Mouse (Mus musculus) CH12.LX (cell line): ENCODE data around the gene Prss54. TPM values are rescaled to one million over a fixed set of nuclear protein-coding genes. Genes with fewer than 3 reads are reported as not detected.

Source experiments
- DNase-seq: peaks from one replicate; pipeline ENCODE4 v3.0.0-alpha.2; 2013; ENCODE audit errors: extremely low read depth
- H3K27ac ChIP-seq: 2 replicates; pipeline ENCODE4 v1.5.1; 2012; ENCODE audit warnings: low read depth, mild to moderate bottlenecking, control low read depth, moderate library complexity; ENCODE audit not compliant: insufficient read depth
- H3K27me3 ChIP-seq: replicated peaks from 2 replicates; pipeline ENCODE3; 2012; ENCODE audit warnings: inconsistent platforms
- H3K36me3 ChIP-seq, 2 experiments: replicated peaks in 1 of 2; 2 replicates each; pipeline versions ENCODE3 to v1.6.1; 2012; ENCODE audit warnings: inconsistent platforms in 1 of 2, low read length in 1 of 2, mild to moderate bottlenecking in 1 of 2, mixed read lengths in 1 of 2, moderate library complexity in 1 of 2; ENCODE audit not compliant: control insufficient read depth in 1 of 2, insufficient read depth in 1 of 2
- H3K4me1 ChIP-seq, 2 experiments: 2 replicates each; pipeline ENCODE4 v1.6.1; 2012; ENCODE audit warnings: inconsistent platforms in 1 of 2, moderate library complexity in 1 of 2; ENCODE audit not compliant: insufficient read depth in 2 of 2, control insufficient read depth in 1 of 2
- H3K4me2 ChIP-seq: 2 replicates; pipeline ENCODE4 v1.6.1; 2012; ENCODE audit warnings: low read depth, mild to moderate bottlenecking, control low read depth; ENCODE audit not compliant: poor library complexity, insufficient read depth, severe bottlenecking
- H3K4me3 ChIP-seq, 3 experiments: fragments of 150-350 bp in 1 of 3; sonication (generic) in 1 of 3; replicated peaks in 1 of 3; 2 replicates each; pipeline versions ENCODE3 to v1.5.1; 2011 to 2012; ENCODE audit warnings: low read depth in 2 of 3, low read length in 2 of 3, mild to moderate bottlenecking in 2 of 3, moderate library complexity in 2 of 3, control low read depth in 1 of 3, improper control_type of control experiment in 1 of 3, inconsistent platforms in 1 of 3, mixed read lengths in 1 of 3; ENCODE audit not compliant: poor library complexity in 1 of 3
- H3K79me2 ChIP-seq: replicated peaks from 2 replicates; pipeline ENCODE4 v1.6.1; 2012; ENCODE audit warnings: mild to moderate bottlenecking, moderate library complexity; ENCODE audit not compliant: control insufficient read depth, poor library complexity, insufficient read depth, severe bottlenecking; ENCODE audit errors: extremely low read depth
- H3K9ac ChIP-seq: 2 replicates; pipeline ENCODE4 v1.6.1; 2012; ENCODE audit warnings: low read depth, mild to moderate bottlenecking, control low read depth, moderate library complexity; ENCODE audit not compliant: insufficient read depth
- H3K9me3 ChIP-seq: replicated peaks from 2 replicates; pipeline ENCODE3; 2012; ENCODE audit warnings: low read length, inconsistent platforms, mixed read lengths
- BHLHE40 ChIP-seq: IDR thresholded peaks from 2 replicates; pipeline ENCODE4 v1.6.1; 2011; ENCODE audit warnings: mild to moderate bottlenecking, low read depth, low read length, improper control_type of control experiment
- CHD1 ChIP-seq: IDR thresholded peaks from 2 replicates; pipeline ENCODE4 v1.6.1; 2012; ENCODE audit warnings: low read depth, low read length, improper control_type of control experiment, inconsistent platforms
- E2F4 ChIP-seq: IDR thresholded peaks from 2 replicates; pipeline ENCODE4 v1.6.1; 2011; ENCODE audit warnings: low read depth, low read length, improper control_type of control experiment; ENCODE audit not compliant: insufficient replicate concordance
- EP300 ChIP-seq: IDR thresholded peaks from 2 replicates; pipeline ENCODE4 v1.6.1; 2011; ENCODE audit warnings: low read length, improper control_type of control experiment
- IRF4 ChIP-seq: IDR thresholded peaks from 2 replicates; pipeline ENCODE4 v1.6.1; 2014; ENCODE audit warnings: low read depth, mild to moderate bottlenecking, inconsistent platforms, low read length, improper control_type of control experiment
- JUND ChIP-seq: conservative IDR thresholded peaks from 2 replicates; pipeline ENCODE4 v1.6.1; 2011; ENCODE audit warnings: low read depth, low read length, improper control_type of control experiment
- KAT2A ChIP-seq: IDR thresholded peaks from 2 replicates; pipeline ENCODE4 v1.6.1; 2012; ENCODE audit warnings: low read length, improper control_type of control experiment, inconsistent platforms; ENCODE audit not compliant: insufficient replicate concordance
- MAX ChIP-seq: IDR thresholded peaks from 2 replicates; pipeline ENCODE4 v1.6.1; 2011; ENCODE audit warnings: low read length, improper control_type of control experiment
- MAZ ChIP-seq: IDR thresholded peaks from 2 replicates; pipeline ENCODE4 v1.6.1; 2012; ENCODE audit warnings: low read depth, mild to moderate bottlenecking, inconsistent platforms, low read length, improper control_type of control experiment, moderate library complexity
- MYC ChIP-seq: IDR thresholded peaks from 2 replicates; pipeline ENCODE4 v1.6.1; 2011; ENCODE audit warnings: low read depth, mild to moderate bottlenecking, improper control_type of control experiment, low read length
- NELFE ChIP-seq: IDR thresholded peaks from 2 replicates; pipeline ENCODE4 v1.6.1; 2011; ENCODE audit warnings: low read depth, low read length, improper control_type of control experiment
- NRF1 ChIP-seq: IDR thresholded peaks from 2 replicates; pipeline ENCODE4 v1.6.1; 2014; ENCODE audit warnings: low read depth, mild to moderate bottlenecking, inconsistent platforms, low read length, improper control_type of control experiment, moderate library complexity
- PAX5 ChIP-seq: IDR thresholded peaks from 2 replicates; pipeline ENCODE4 v1.6.1; 2012; ENCODE audit warnings: low read length, inconsistent platforms, mixed read lengths
- RAD21 ChIP-seq: IDR thresholded peaks from 2 replicates; pipeline ENCODE4 v1.6.1; 2011; ENCODE audit warnings: low read depth, mild to moderate bottlenecking, low read length, improper control_type of control experiment, moderate library complexity
- SMC3 ChIP-seq: IDR thresholded peaks from 2 replicates; pipeline ENCODE4 v1.6.1; 2011; ENCODE audit warnings: low read depth, low read length, improper control_type of control experiment
- TCF12 ChIP-seq: IDR thresholded peaks from 2 replicates; pipeline ENCODE4 v1.6.1; 2014; ENCODE audit warnings: low read depth, mild to moderate bottlenecking, inconsistent platforms, low read length, improper control_type of control experiment
- UBTF ChIP-seq: IDR thresholded peaks from 2 replicates; pipeline ENCODE4 v1.6.1; 2012; ENCODE audit warnings: low read depth, mild to moderate bottlenecking, inconsistent platforms, low read length, improper control_type of control experiment, moderate library complexity
- USF1 ChIP-seq: IDR thresholded peaks from 2 replicates; pipeline ENCODE4 v1.6.1; 2014; ENCODE audit warnings: low read depth, mild to moderate bottlenecking, inconsistent platforms, low read length, improper control_type of control experiment
- USF2 ChIP-seq: conservative IDR thresholded peaks from 2 replicates; pipeline ENCODE4 v1.6.1; 2011; ENCODE audit warnings: low read depth, low read length, improper control_type of control experiment
- ZMIZ1 ChIP-seq: IDR thresholded peaks from 2 replicates; pipeline ENCODE4 v1.6.1; 2012; ENCODE audit warnings: low read depth, mild to moderate bottlenecking, inconsistent platforms, low read length, improper control_type of control experiment
- ZNF384 ChIP-seq: IDR thresholded peaks from 2 replicates; pipeline ENCODE4 v1.6.1; 2012; ENCODE audit warnings: low read depth, low read length, improper control_type of control experiment, inconsistent platforms
- dilution Hi-C: fragments of 300-500 bp; cut with MboI; formaldehyde crosslinking; loops from 2 replicates; pipeline ENCODE4 v1.14.3; 2020; ENCODE audit warnings: low sequenced_read_pairs; ENCODE audit not compliant: extremely low pct_unique_long_range_greater_than_20kb, extremely low pct_ligation_motif_present
- in situ Hi-C: fragments of 300-500 bp; cut with MboI; formaldehyde crosslinking; loops from 3 replicates; pipeline ENCODE4 v1.14.3; 2019; ENCODE audit warnings: low sequenced_read_pairs, low pct_ligation_motif_present, low pct_unique_long_range_greater_than_20kb, mixed read lengths
- polyA plus RNA-seq: library from polyadenylated mRNA; unstranded; fragments of >175 nt; gene quantifications from 2 replicates; pipeline ENCODE4 v1.2.1, GENCODE M21; 2012; ENCODE audit warnings: low read depth; ENCODE audit not compliant: insufficient read length
- total RNA-seq, 2 experiments: library from RNA; depleted of rRNA; stranded (reverse); fragments of 300-350 nt in 1 of 2; fragments of >200 nt in 1 of 2; gene quantifications; 2 replicates each; pipeline ENCODE4 v1.2.3; 2012 to 2014

The Prss54 gene
- total and polyA plus RNA-seq, 3 experiments, result not detected

DNA sequence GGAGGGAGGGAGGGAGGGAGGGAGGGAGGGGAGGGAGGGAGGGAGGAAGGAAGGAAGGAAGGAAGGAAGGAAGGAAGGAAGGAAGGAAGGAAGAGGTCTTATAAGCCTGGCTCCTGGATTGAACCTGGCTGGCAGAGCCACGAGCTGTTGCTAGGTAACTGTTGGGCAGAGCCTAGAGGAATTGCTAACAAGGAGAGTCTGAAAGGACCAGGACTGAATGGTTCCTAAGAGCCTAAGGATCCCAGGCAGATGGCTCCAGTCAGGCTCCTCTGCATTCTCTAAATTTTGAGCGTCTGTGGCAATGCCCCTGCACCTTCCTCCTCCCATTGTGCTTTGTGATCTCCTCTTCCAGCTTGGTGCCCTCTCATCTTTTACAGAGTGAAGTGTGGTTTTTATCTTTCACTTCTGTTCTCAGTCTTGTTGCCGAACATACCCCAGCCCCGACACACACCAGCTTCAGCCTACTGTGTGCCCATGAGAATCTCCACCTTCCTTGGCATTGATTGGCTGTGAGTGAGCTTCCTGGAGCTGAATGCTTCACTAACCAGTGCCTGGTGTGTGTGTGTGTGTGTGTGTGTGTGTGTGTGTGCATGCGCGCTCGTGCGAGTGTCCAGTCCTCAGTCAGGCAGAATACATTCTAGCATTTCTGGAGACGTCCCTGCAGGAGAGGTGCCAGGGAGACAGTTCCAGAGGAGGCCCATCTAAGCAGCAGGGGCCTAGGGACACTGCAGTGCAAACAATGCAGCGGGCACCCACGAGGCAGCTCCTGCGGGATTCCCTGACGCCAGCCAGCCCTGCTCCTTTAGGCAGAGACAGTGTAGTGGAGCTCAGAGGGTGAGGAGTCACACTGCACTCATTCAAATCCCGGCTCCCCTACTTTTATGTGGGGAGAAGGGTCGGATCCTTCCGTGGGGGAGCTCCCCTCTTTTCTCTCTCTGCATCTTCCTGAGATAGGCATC, 26.0 kb downstream of the Prss54 start:
- Histone ChIP-seq H3K4me1 (peaks cover 2 to 15% of the 10 kb centered on the region in 2 experiments; a peak in 3 of 4 replicates), H3K79me2 (no peaks in the 10 kb centered on the region), H3K27me3 (peaks cover 2% of the 10 kb centered on the region), H3K4me2 (no peak overlapping the region), H3K4me3 (no peak overlapping the region)
- no peak for DNase-seq
- dilution Hi-C loops, result no loop called here
- in situ Hi-C loops, result no loop called here
- TF ChIP-seq MAX, result no peak
- TF ChIP-seq TCF12, result no peak
- TF ChIP-seq BHLHE40, result no peak
- TF ChIP-seq CHD1, result no peak
- TF ChIP-seq, all 38 proteins: peak for 0
- Histone ChIP-seq H3K36me3 (no peaks in the 10 kb centered on the region), H3K9me3 (no peaks in the 10 kb centered on the region), H3K9ac (no peak overlapping the region), H3K27ac (no peak overlapping the region)

DNA sequence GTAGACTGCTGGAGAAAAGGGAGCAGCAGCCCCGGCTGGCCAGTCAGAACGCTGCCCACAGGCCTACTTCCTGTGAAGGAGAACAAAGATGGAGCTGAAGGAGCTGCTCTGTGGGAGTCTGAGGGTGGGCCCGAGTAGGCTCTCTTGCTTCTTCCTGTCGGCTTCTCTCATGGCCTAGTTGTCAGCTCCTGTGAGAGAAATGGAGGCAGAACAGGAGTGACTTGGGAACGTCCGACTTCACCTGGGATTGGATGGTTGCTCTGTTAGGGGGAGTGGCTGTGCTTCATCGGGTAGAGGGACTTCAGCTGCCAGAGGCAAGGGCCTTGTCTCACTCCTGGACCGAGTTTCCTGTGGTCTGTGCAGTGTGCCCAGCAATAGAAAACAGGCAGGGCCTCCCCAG, 28.2 kb downstream of the Prss54 start:
- Histone ChIP-seq H3K9ac (no peak overlapping the region), H3K27me3 (peaks cover 2% of the 10 kb centered on the region), H3K4me2 (no peak overlapping the region), H3K4me1 (peaks cover 2 to 15% of the 10 kb centered on the region in 2 experiments; a peak in 3 of 4 replicates), H3K9me3 (no peaks in the 10 kb centered on the region), H3K4me3 (no peak overlapping the region), H3K36me3 (no peaks in the 10 kb centered on the region), H3K79me2 (no peaks in the 10 kb centered on the region), H3K27ac (no peak overlapping the region)
- DNase-seq, result no peak
- TF ChIP-seq ZMIZ1, result no peak
- no peak for TF ChIP-seq USF1
- TF ChIP-seq MYC, result no peak
- no peak for TF ChIP-seq PAX5
- no peak for TF ChIP-seq MAZ
- in situ Hi-C loops, result no loop called here
- dilution Hi-C loops, result no loop called here

DNA sequence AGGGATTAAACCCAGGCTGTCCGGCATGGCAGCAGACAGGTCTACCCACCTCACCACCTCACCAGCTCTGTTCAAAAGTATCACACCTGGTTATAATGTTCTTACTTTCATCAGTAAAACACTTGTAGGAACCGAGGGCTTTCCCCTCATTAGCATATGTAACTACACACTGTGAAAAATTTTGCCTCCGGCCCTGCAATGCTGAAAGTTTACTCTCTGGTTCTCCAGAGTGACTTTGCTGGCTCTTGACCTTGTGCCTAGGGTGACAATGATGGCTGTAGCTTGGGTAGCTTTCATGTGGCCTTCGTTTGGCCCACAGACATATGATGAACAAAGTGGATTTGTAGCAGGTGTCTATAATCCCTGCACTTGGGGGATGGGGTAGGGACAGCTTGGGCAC, 29.2 kb downstream of the Prss54 start:
- no peak overlapping the region for H3K4me2 ChIP-seq
- TF ChIP-seq ZNF384 (no peak), RAD21 (no peak), E2F4 (no peak), JUND (no peak), KAT2A (no peak), MYC (no peak), SMC3 (no peak), MAX (no peak), NELFE (no peak), USF2 (no peak), NRF1 (no peak), EP300 (no peak), IRF4 (no peak), UBTF (no peak)

More for the DNA sequence above, 29.2 kb downstream of the Prss54 start:
- Histone ChIP-seq H3K9ac (no peak overlapping the region), H3K27me3 (peaks cover 2% of the 10 kb centered on the region), H3K4me1 (peaks cover 2 to 15% of the 10 kb centered on the region in 2 experiments; a peak in 3 of 4 replicates), H3K79me2 (no peaks in the 10 kb centered on the region), H3K36me3 (no peaks in the 10 kb centered on the region), H3K9me3 (no peaks in the 10 kb centered on the region), H3K4me3 (no peak overlapping the region), H3K27ac (no peak overlapping the region)
- in situ Hi-C loops (no loop called here), dilution Hi-C loops (no loop called here)
- peak; percentile 15 for DNase-seq
